ENCODE assay signal across 12 mouse cellular contexts in genomic region chr5:117147187-117148095, GRCm38 (mm10). TPM values are rescaled to one million over a fixed set of nuclear protein-coding genes. Genes with fewer than 3 reads are reported as not detected.
DNase-seq lines count a peak whose midpoint lies in the region; TF ChIP-seq lines count a peak whose summit lies in the region.
"Had no signal": no experiment of that assay in that cellular context is flagged by ENCODE, and none has a peak within 500 bp of the region (broad histone marks: within the 10 kb centered on the region; RNA-seq: fewer than 3 reads in every experiment).

No protein-coding gene starts in this region.

- peaks cover 15% of the 10 kb centered on the region for H3K4me1 ChIP-seq in liver, adult 2 months (ENCODE audit: control insufficient read depth, insufficient read depth, low read length)
- peaks cover 7% of the 10 kb centered on the region for H3K4me1 ChIP-seq in bone marrow, adult 2 months (ENCODE audit: control insufficient read depth, insufficient read depth, low read length)
- H3K4me1 ChIP-seq in limb, embryonic 10.5 days: no peaks in the 10 kb centered on the region
- H3K4me1 ChIP-seq in midbrain, embryonic 10.5 days: no peaks in the 10 kb centered on the region
- H3K4me1 ChIP-seq: limb, embryonic 12.5 days; midbrain, embryonic 12.5 days had no signal

- H3K79me2 ChIP-seq in liver, adult 2 months (ENCODE audit: control insufficient read depth, insufficient read depth, low read length): peaks cover 51% of the 10 kb centered on the region
- no peaks in the 10 kb centered on the region for H3K79me2 ChIP-seq in myocyte (ENCODE audit: control insufficient read depth, insufficient read depth)

- H3K4me3 ChIP-seq in liver, adult 2 months (ENCODE audit: insufficient read depth, low read depth, low read length): no peak overlapping the region
- no peak overlapping the region for H3K4me3 ChIP-seq in bone marrow, adult 2 months (replicated peaks; ENCODE audit: control insufficient read depth, low read depth, low read length)
- H3K4me3 ChIP-seq in myocyte: no peak overlapping the region
- no peak overlapping the region for H3K4me3 ChIP-seq in limb, embryonic 10.5 days
- H3K4me3 ChIP-seq in midbrain, embryonic 10.5 days: no peak overlapping the region
- H3K4me3 ChIP-seq: limb, embryonic 12.5 days; midbrain, embryonic 12.5 days had no signal

- DNase-seq in gastrocnemius, adult 18-20 months (ENCODE audit: low spot score): peak; percentile 39
- DNase-seq in gastrocnemius, postnatal 10 days: no peak
- no peak for DNase-seq in liver, adult 2 months (ENCODE audit: extremely low read depth, low read depth, low spot score)
- DNase-seq in liver: no peak
- DNase-seq in limb, embryonic 10.5 days (ENCODE audit: low spot score): no peak
- no peak for DNase-seq in midbrain, embryonic 10.5 days (ENCODE audit: low spot score)
- DNase-seq: adrenal gland, adult 2 months; cerebellum, postnatal 36 days had no signal

- peak; percentile 42; the same call in 1 of the 2 replicates for TF ChIP-seq CTCF in liver, adult 2 months (IDR thresholded peaks at IDR 0.05; ENCODE audit: low read depth, low read length)
- no peak for TF ChIP-seq CTCF in bone marrow, adult 2 months (IDR thresholded peaks at IDR 0.05; ENCODE audit: control insufficient read depth, insufficient read depth, low read length)

- 94% methylated on average over 16 of the region's 16 CpGs for WGBS in liver, adult 2 months
- WGBS in bone marrow, adult 2 months: 66% methylated on average over 16 of the region's 16 CpGs
- 92% methylated on average over 16 of the region's 16 CpGs for WGBS in limb, embryonic 10.5 days
- WGBS in midbrain, embryonic 10.5 days: 91% methylated on average over 16 of the region's 16 CpGs

- no peaks in the 10 kb centered on the region for H3K9me3 ChIP-seq in limb, embryonic 10.5 days (replicated peaks)
- peaks cover 5% of the 10 kb centered on the region; the same call in 1 of the 2 replicates for H3K9me3 ChIP-seq in midbrain, embryonic 10.5 days (replicated peaks)
- H3K9me3 ChIP-seq: midbrain, embryonic 12.5 days had no signal

- no peak overlapping the region for H3K27ac ChIP-seq in liver, adult 2 months (replicated peaks; ENCODE audit: insufficient read depth, low read depth, low read length)
- H3K27ac ChIP-seq in bone marrow, adult 2 months (ENCODE audit: control insufficient read depth, insufficient read depth, low read depth, low read length, poor library complexity): peak overlapping the region; percentile 51
- H3K27ac ChIP-seq in limb, embryonic 10.5 days: no peak overlapping the region
- no peak overlapping the region for H3K27ac ChIP-seq in midbrain, embryonic 10.5 days (replicated peaks)
- H3K27ac ChIP-seq: limb, embryonic 12.5 days; midbrain, embryonic 12.5 days had no signal

- no peak overlapping the region for H3K4me2 ChIP-seq in myocyte (ENCODE audit: low read depth)
- H3K4me2 ChIP-seq: limb, embryonic 12.5 days; midbrain, embryonic 12.5 days had no signal

- no peak overlapping the region for H3ac ChIP-seq in myocyte (ENCODE audit: control insufficient read depth, insufficient read length)

- no peaks in the 10 kb centered on the region for H3K27me3 ChIP-seq in liver, adult 2 months (ENCODE audit: control insufficient read depth, insufficient read depth, low read length)
- H3K27me3 ChIP-seq in myocyte (ENCODE audit: control insufficient read depth, insufficient read depth, insufficient read length): no peaks in the 10 kb centered on the region
- H3K27me3 ChIP-seq in limb, embryonic 10.5 days (ENCODE audit: low read depth, poor library complexity, severe bottlenecking): no peaks in the 10 kb centered on the region
- H3K27me3 ChIP-seq in midbrain, embryonic 10.5 days (ENCODE audit: low read depth, poor library complexity, severe bottlenecking): no peaks in the 10 kb centered on the region
- H3K27me3 ChIP-seq: limb, embryonic 12.5 days; midbrain, embryonic 12.5 days had no signal

- TF ChIP-seq POLR2A in liver, adult 2 months (IDR thresholded peaks at IDR 0.05; ENCODE audit: extremely low read depth, insufficient read depth, low read length): no peak
- no peak for TF ChIP-seq POLR2A in bone marrow, adult 2 months (IDR thresholded peaks at IDR 0.05; ENCODE audit: borderline replicate concordance, control insufficient read depth, low read depth, low read length)
- no peak for TF ChIP-seq POLR2A in myocyte (IDR thresholded peaks at IDR 0.05; ENCODE audit: insufficient read length, low read depth)

- H3K9ac ChIP-seq in liver, adult 2 months (ENCODE audit: low read depth, low read length): no peak overlapping the region
- H3K9ac ChIP-seq: limb, embryonic 12.5 days; midbrain, embryonic 12.5 days had no signal

- peaks cover 9% of the 10 kb centered on the region; the same call in 1 of the 2 replicates for H3K36me3 ChIP-seq in liver, adult 2 months (ENCODE audit: control insufficient read depth, insufficient read depth, low read length)
- no peaks in the 10 kb centered on the region for H3K36me3 ChIP-seq in myocyte (ENCODE audit: control insufficient read depth, insufficient read depth)
- H3K36me3 ChIP-seq in limb, embryonic 10.5 days: no peaks in the 10 kb centered on the region
- H3K36me3 ChIP-seq in midbrain, embryonic 10.5 days: no peaks in the 10 kb centered on the region
- H3K36me3 ChIP-seq: limb, embryonic 12.5 days; midbrain, embryonic 12.5 days had no signal

TF ChIP-seq in myocyte, 11 proteins besides CTCF, POLR2A, EP300 and RAD21:
- TF ChIP-seq MAX (IDR thresholded peaks at IDR 0.05; ENCODE audit: low read depth) (no peak), MYOG (IDR thresholded peaks at IDR 0.05; ENCODE audit: control insufficient read depth in 1 of 3, insufficient read depth in 1 of 3, insufficient read length in 2 of 3, low read depth in 2 of 3) (peak in 1 of 3 experiments; percentile 90), TCF12 (IDR thresholded peaks at IDR 0.05; ENCODE audit: insufficient read depth, poor library complexity, severe bottlenecking) (no peak), REST (IDR thresholded peaks at IDR 0.05; ENCODE audit: insufficient read depth, insufficient read length) (no peak), SRF (IDR thresholded peaks at IDR 0.05; ENCODE audit: control insufficient read depth, insufficient read length, low read depth) (no peak), CEBPB (IDR thresholded peaks at IDR 0.05; ENCODE audit: insufficient read depth, poor library complexity, severe bottlenecking) (peak; percentile 48; the same call in 1 of the 2 replicates), MYOD1 (IDR thresholded peaks at IDR 0.05; ENCODE audit: control insufficient read depth in 1 of 3, insufficient read length in 2 of 3, low read depth in 2 of 3) (peak; percentile 33 to 76 (median 64)), USF1 (IDR thresholded peaks at IDR 0.05; ENCODE audit: low read depth) (no peak), TCF3 (IDR thresholded peaks at IDR 0.05; ENCODE audit: insufficient read length, low read depth) (no peak), POLR2AphosphoS2 (IDR thresholded peaks at IDR 0.05; ENCODE audit: insufficient read length, low read depth) (no peak), E2F4 (IDR thresholded peaks at IDR 0.05; ENCODE audit: insufficient read depth) (no peak)

RNA-seq across cellular contexts. Expression of gene Taok3, which starts 27.5 kb away (rescaled TPM):
- 1 to 10 TPM; 5.0 to 5.4 TPM for total RNA-seq in gastrocnemius, adult 18-20 months (2021)
- 10 to 100 TPM in 1 of 2 experiments, 1 to 10 TPM in 1; 6.1 to 11.1 TPM for total RNA-seq in gastrocnemius, postnatal 10 days (2021)
- 23.0 and 27.9 TPM in 2 replicates for total RNA-seq in liver, adult 2 months (2014; rRNA removed)
- 14.7 and 16.2 TPM in 2 replicates for polyA plus RNA-seq in liver, adult 2 months (2012; rRNA removed)
- polyA plus RNA-seq in bone marrow, adult 2 months (2011; ENCODE audit: insufficient read depth, insufficient read length, low replicate concordance, missing spikeins): 31.0 and 47.6 TPM in 2 replicates
- 7.7 TPM for polyA plus RNA-seq in myocyte (2012; fragmentation: generic; extraction: Trizol)
- polyA plus RNA-seq in limb, embryonic 10.5 days (2016; fragmentation: Nextera tagmentation; extraction: Ambion mirVana): 5.5 and 6.2 TPM in 2 replicates
- 12.0 and 16.8 TPM in 2 replicates for polyA plus RNA-seq in midbrain, embryonic 10.5 days (2016; fragmentation: Nextera tagmentation; extraction: Ambion mirVana)

RNA-seq across cellular contexts. Expression of gene Suds3, which starts 31.5 kb away (rescaled TPM):
- total RNA-seq in gastrocnemius, adult 18-20 months (2021): 10 to 100 TPM; 89.2 to 94.8 TPM
- 10 to 100 TPM; 49.3 to 53.5 TPM for total RNA-seq in gastrocnemius, postnatal 10 days (2021)
- 59.9 and 61.4 TPM in 2 replicates for total RNA-seq in liver, adult 2 months (2014; rRNA removed)
- 77.1 and 82.8 TPM in 2 replicates for polyA plus RNA-seq in liver, adult 2 months (2012; rRNA removed)
- 40.4 and 57.7 TPM in 2 replicates for polyA plus RNA-seq in bone marrow, adult 2 months (2011; ENCODE audit: insufficient read depth, insufficient read length, low replicate concordance, missing spikeins)
- 77.0 TPM for polyA plus RNA-seq in myocyte (2012; fragmentation: generic; extraction: Trizol)
- 76.9 and 80.9 TPM in 2 replicates for polyA plus RNA-seq in limb, embryonic 10.5 days (2016; fragmentation: Nextera tagmentation; extraction: Ambion mirVana)
- 80.6 and 84.5 TPM in 2 replicates for polyA plus RNA-seq in midbrain, embryonic 10.5 days (2016; fragmentation: Nextera tagmentation; extraction: Ambion mirVana)
